Mouse (Mus musculus) brown adipose tissue, adult 24 weeks (tissue): ENCODE measurements around the gene Gm3646. TPM values are rescaled to one million over a fixed set of nuclear protein-coding genes. Genes with fewer than 3 reads are reported as not detected.

Experiments
- H3K27ac ChIP-seq: fragments of 200-500 bp; replicated peaks from 2 replicates; pipeline ENCODE4 v1.5.1; 2012; ENCODE audit warnings: low read depth, mild to moderate bottlenecking, low read length
- H3K4me1 ChIP-seq: fragments of 200-500 bp; 2 replicates; pipeline ENCODE4 v1.6.1; 2012; ENCODE audit warnings: low read length, mixed read lengths; ENCODE audit not compliant: control insufficient read depth, insufficient read depth, insufficient read length
- H3K4me3 ChIP-seq: fragments of 200-500 bp; 2 replicates; pipeline ENCODE4 v1.5.1; 2012; ENCODE audit warnings: low read depth, mild to moderate bottlenecking, low read length, moderate library complexity; ENCODE audit not compliant: insufficient read depth
- polyA plus RNA-seq: library from polyadenylated mRNA; stranded (reverse); fragments of >200 nt; gene quantifications from 2 replicates; pipeline ENCODE4 v1.2.4, GENCODE M21; 2012; ENCODE audit not compliant: missing spikeins, insufficient read depth, insufficient read length

The Gm3646 gene
- polyA plus RNA-seq, 1 experiment: not detected

- Histone ChIP-seq H3K4me3 (peak overlapping the region; percentile 41), H3K27ac (peak overlapping the region; percentile 88), H3K4me1 (peaks cover 18% of the 10 kb centered on the region)
These were observed 43.1 kb downstream of the Gm3646 start for GRCm38 (mm10) chr1:39762025-39762370.

- Histone ChIP-seq H3K27ac (peak overlapping the region; percentile 88), H3K4me1 (peaks cover 19% of the 10 kb centered on the region), H3K4me3 (peak overlapping the region; percentile 41)
These were observed 43.7 kb downstream of the Gm3646 start for GRCm38 (mm10) chr1:39761211-39762024.

- Histone ChIP-seq H3K27ac (peak overlapping the region; percentile 28), H3K4me3 (no peak overlapping the region), H3K4me1 (peaks cover 19% of the 10 kb centered on the region)
These were observed 44.9 kb downstream of the Gm3646 start for GRCm38 (mm10) chr1:39760181-39760715.

GRCm38 (mm10) chr1:39759231-39760175, 45.6 kb downstream of the Gm3646 start:
- H3K27ac ChIP-seq: peak overlapping the region; percentile 28
- H3K4me1 ChIP-seq: peaks cover 23% of the 10 kb centered on the region
- no peak overlapping the region for H3K4me3 ChIP-seq

- Histone ChIP-seq H3K27ac (peak overlapping the region; percentile 57), H3K4me1 (peaks cover 23% of the 10 kb centered on the region), H3K4me3 (no peak overlapping the region)
These were observed 46.9 kb downstream of the Gm3646 start for GRCm38 (mm10) chr1:39758244-39758643.

- H3K4me3 ChIP-seq: no peak overlapping the region
- H3K4me1 ChIP-seq: peaks cover 20% of the 10 kb centered on the region
These were observed 48.2 kb downstream of the Gm3646 start for GRCm38 (mm10) chr1:39756952-39757351.

GRCm38 (mm10) chr1:39754224-39754957, 50.7 kb downstream of the Gm3646 start:
- Histone ChIP-seq H3K4me1 (peaks cover 18% of the 10 kb centered on the region), H3K27ac (peak overlapping the region; percentile 11), H3K4me3 (no peak overlapping the region)

More at GRCm38 (mm10) chr1:39756952-39757351, 48.2 kb downstream of the Gm3646 start:
- no peak overlapping the region for H3K27ac ChIP-seq

Other genes starting within 250 kb of the Gm3646 start
- gene Rnf149, start 227.9 kb downstream of the Gm3646 start, polyA plus RNA-seq: 13.2 and 17.6 TPM in 2 replicates
- gene Creg2, start 153.9 kb downstream of the Gm3646 start, polyA plus RNA-seq: not detected in 2 replicates
- not detected in 2 replicates for gene Rfx8, start 84.3 kb downstream of the Gm3646 start, polyA plus RNA-seq
- 51.3 and 54.7 TPM in 2 replicates for gene Map4k4, start 95.6 kb upstream of the Gm3646 start, polyA plus RNA-seq